Mouse (Mus musculus) MEL (cell line): Measurements from ENCODE around the gene Otop1.

Experiments
- CTCF ChIP-seq, 3 experiments: IDR thresholded peaks in 2 of 3; conservative IDR thresholded peaks in 1 of 3; 2 replicates each; pipeline ENCODE4 v1.5.1; 2011 to 2012; ENCODE audit warnings: low read length in 3 of 3, low read depth in 2 of 3, mild to moderate bottlenecking in 2 of 3, improper control_type of control experiment in 1 of 3, inconsistent platforms in 1 of 3, mixed read lengths in 1 of 3, moderate library complexity in 1 of 3; ENCODE audit not compliant: control insufficient read depth in 1 of 3, insufficient read depth in 1 of 3, poor library complexity in 1 of 3, severe bottlenecking in 1 of 3
- E2F4 ChIP-seq: IDR thresholded peaks from 2 replicates; pipeline ENCODE4 v1.6.1; 2011; ENCODE audit warnings: low read depth, low read length, improper control_type of control experiment, borderline replicate concordance
- EP300 ChIP-seq, 2 experiments: IDR thresholded peaks; 2 replicates each; pipeline ENCODE4 v1.6.1; 2011; ENCODE audit warnings: improper control_type of control experiment in 2 of 2, low read length in 2 of 2, low read depth in 1 of 2, mild to moderate bottlenecking in 1 of 2
- MAFK ChIP-seq: IDR thresholded peaks from 2 replicates; pipeline ENCODE4 v1.6.1; 2011; ENCODE audit warnings: low read depth, mild to moderate bottlenecking, low read length, improper control_type of control experiment, borderline replicate concordance
- MYC ChIP-seq: IDR thresholded peaks from 2 replicates; pipeline ENCODE4 v1.6.1; 2011; ENCODE audit warnings: low read depth, mild to moderate bottlenecking, low read length, improper control_type of control experiment, moderate library complexity
- NRF1 ChIP-seq: IDR thresholded peaks from 2 replicates; pipeline ENCODE4 v1.6.1; 2014; ENCODE audit warnings: low read depth, mild to moderate bottlenecking, inconsistent platforms, low read length, improper control_type of control experiment, moderate library complexity; ENCODE audit not compliant: poor library complexity, insufficient read depth, severe bottlenecking
- POLR2A ChIP-seq, 2 experiments: IDR thresholded peaks; 2 replicates each; pipeline ENCODE4 v1.6.1; 2011 to 2012; ENCODE audit warnings: low read length in 2 of 2, mild to moderate bottlenecking in 2 of 2, control low read depth in 1 of 2, improper control_type of control experiment in 1 of 2, low read depth in 1 of 2, moderate library complexity in 1 of 2; ENCODE audit not compliant: control insufficient read depth in 1 of 2, insufficient read depth in 1 of 2, poor library complexity in 1 of 2
- TBP ChIP-seq: IDR thresholded peaks from 2 replicates; pipeline ENCODE4 v1.8.0; 2011; ENCODE audit warnings: low read depth, low read length, improper control_type of control experiment
- UBTF ChIP-seq: IDR thresholded peaks from 2 replicates; pipeline ENCODE4 v1.6.1; 2012; ENCODE audit warnings: low read depth, mild to moderate bottlenecking, inconsistent platforms, low read length, improper control_type of control experiment, moderate library complexity, borderline replicate concordance; ENCODE audit not compliant: insufficient read depth
- ZC3H11A ChIP-seq: IDR thresholded peaks from 2 replicates; pipeline ENCODE4 v1.6.1; 2012; ENCODE audit warnings: low read depth, mild to moderate bottlenecking, inconsistent platforms, low read length, improper control_type of control experiment

DNA sequence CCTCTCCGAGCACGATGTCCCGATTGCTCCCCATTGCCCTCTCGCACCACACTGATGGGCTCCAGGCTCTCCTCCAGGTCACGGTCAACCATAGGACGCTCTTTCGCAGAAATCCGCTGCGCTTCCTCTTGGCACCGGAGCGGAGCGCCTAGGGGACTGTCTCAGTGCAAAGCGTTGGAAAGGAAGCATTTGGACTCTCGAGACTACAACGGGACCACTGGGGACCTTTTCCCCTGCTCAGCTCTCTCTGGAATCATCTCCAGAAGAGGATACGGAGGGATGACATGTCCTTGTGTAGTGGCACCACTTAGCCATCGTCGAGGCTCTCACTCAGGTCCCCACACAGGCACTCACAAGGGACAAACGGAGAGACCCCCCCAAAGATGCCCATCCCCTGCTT lies 679 bp downstream of the Otop1 start:
- no peak for TF ChIP-seq MAFK
- no peak for TF ChIP-seq POLR2A (IDR thresholded peaks at IDR 0.05; ENCODE audit: control insufficient read depth in 1 of 2, insufficient read depth in 1 of 2, low read depth in 1 of 2, low read length in 2 of 2, poor library complexity in 1 of 2)
- TF ChIP-seq ZC3H11A, result no peak
- no peak for TF ChIP-seq NRF1
- no peak for TF ChIP-seq EP300 (IDR thresholded peaks at IDR 0.05; ENCODE audit: low read depth in 1 of 2, low read length in 2 of 2)
- no peak for TF ChIP-seq MYC
- no peak for TF ChIP-seq CTCF (IDR thresholded peaks at IDR 0.05 in 2 of 3, conservative IDR thresholded peaks at IDR 0.05 in 1 of 3; ENCODE audit: control insufficient read depth in 1 of 3, insufficient read depth in 1 of 3, low read depth in 2 of 3, low read length in 3 of 3, poor library complexity in 1 of 3, severe bottlenecking in 1 of 3)
- TF ChIP-seq E2F4, result no peak
- no peak for TF ChIP-seq UBTF
- TF ChIP-seq TBP, result no peak
